Mouse (Mus musculus) CH12.LX (cell line): Measurements from ENCODE around the gene Rbm4b. TPM values are rescaled to one million over a fixed set of nuclear protein-coding genes. Genes with fewer than 3 reads are reported as not detected.

Experiments used
- DNase-seq: peaks from one replicate; pipeline ENCODE4 v3.0.0-alpha.2; 2013; ENCODE audit errors: extremely low read depth
- H3K27ac ChIP-seq: 2 replicates; pipeline ENCODE4 v1.5.1; 2012; ENCODE audit warnings: low read depth, mild to moderate bottlenecking, control low read depth, moderate library complexity; ENCODE audit not compliant: insufficient read depth
- H3K27me3 ChIP-seq: replicated peaks from 2 replicates; pipeline ENCODE3; 2012; ENCODE audit warnings: inconsistent platforms
- H3K36me3 ChIP-seq, 2 experiments: replicated peaks in 1 of 2; 2 replicates each; pipeline versions ENCODE3 to v1.6.1; 2012; ENCODE audit warnings: inconsistent platforms in 1 of 2, low read length in 1 of 2, mild to moderate bottlenecking in 1 of 2, mixed read lengths in 1 of 2, moderate library complexity in 1 of 2; ENCODE audit not compliant: control insufficient read depth in 1 of 2, insufficient read depth in 1 of 2
- H3K4me1 ChIP-seq, 2 experiments: 2 replicates each; pipeline ENCODE4 v1.6.1; 2012; ENCODE audit warnings: inconsistent platforms in 1 of 2, moderate library complexity in 1 of 2; ENCODE audit not compliant: insufficient read depth in 2 of 2, control insufficient read depth in 1 of 2
- H3K4me2 ChIP-seq: 2 replicates; pipeline ENCODE4 v1.6.1; 2012; ENCODE audit warnings: low read depth, mild to moderate bottlenecking, control low read depth; ENCODE audit not compliant: poor library complexity, insufficient read depth, severe bottlenecking
- H3K4me3 ChIP-seq, 3 experiments: fragments of 150-350 bp in 1 of 3; sonication (generic) in 1 of 3; replicated peaks in 1 of 3; 2 replicates each; pipeline versions ENCODE3 to v1.5.1; 2011 to 2012; ENCODE audit warnings: low read depth in 2 of 3, low read length in 2 of 3, mild to moderate bottlenecking in 2 of 3, moderate library complexity in 2 of 3, control low read depth in 1 of 3, improper control_type of control experiment in 1 of 3, inconsistent platforms in 1 of 3, mixed read lengths in 1 of 3; ENCODE audit not compliant: poor library complexity in 1 of 3
- H3K79me2 ChIP-seq: replicated peaks from 2 replicates; pipeline ENCODE4 v1.6.1; 2012; ENCODE audit warnings: mild to moderate bottlenecking, moderate library complexity; ENCODE audit not compliant: control insufficient read depth, poor library complexity, insufficient read depth, severe bottlenecking; ENCODE audit errors: extremely low read depth
- H3K9ac ChIP-seq: 2 replicates; pipeline ENCODE4 v1.6.1; 2012; ENCODE audit warnings: low read depth, mild to moderate bottlenecking, control low read depth, moderate library complexity; ENCODE audit not compliant: insufficient read depth
- H3K9me3 ChIP-seq: replicated peaks from 2 replicates; pipeline ENCODE3; 2012; ENCODE audit warnings: low read length, inconsistent platforms, mixed read lengths
- CHD2 ChIP-seq: IDR thresholded peaks from 2 replicates; pipeline ENCODE4 v1.6.1; 2011; ENCODE audit warnings: low read length, improper control_type of control experiment
- CTCF ChIP-seq, 2 experiments: IDR thresholded peaks in 1 of 2; conservative IDR thresholded peaks in 1 of 2; 2 replicates each; pipeline ENCODE4 v1.5.1; 2011 to 2012; ENCODE audit warnings: low read depth in 2 of 2, low read length in 2 of 2, improper control_type of control experiment in 1 of 2, inconsistent platforms in 1 of 2, mild to moderate bottlenecking in 1 of 2, moderate library complexity in 1 of 2
- E2F4 ChIP-seq: IDR thresholded peaks from 2 replicates; pipeline ENCODE4 v1.6.1; 2011; ENCODE audit warnings: low read depth, low read length, improper control_type of control experiment; ENCODE audit not compliant: insufficient replicate concordance
- EP300 ChIP-seq: IDR thresholded peaks from 2 replicates; pipeline ENCODE4 v1.6.1; 2011; ENCODE audit warnings: low read length, improper control_type of control experiment
- ETS1 ChIP-seq: conservative IDR thresholded peaks from 2 replicates; pipeline ENCODE4 v1.6.1; 2012; ENCODE audit warnings: low read depth, mild to moderate bottlenecking, inconsistent platforms, low read length, improper control_type of control experiment, moderate library complexity
- GABPA ChIP-seq: IDR thresholded peaks from 2 replicates; pipeline ENCODE4 v1.6.1; 2012; ENCODE audit warnings: low read depth, low read length, improper control_type of control experiment, inconsistent platforms; ENCODE audit not compliant: insufficient replicate concordance
- HCFC1 ChIP-seq: IDR thresholded peaks from 2 replicates; pipeline ENCODE4 v1.6.1; 2012; ENCODE audit warnings: low read depth, mild to moderate bottlenecking, inconsistent platforms, low read length, improper control_type of control experiment
- IRF4 ChIP-seq: IDR thresholded peaks from 2 replicates; pipeline ENCODE4 v1.6.1; 2014; ENCODE audit warnings: low read depth, mild to moderate bottlenecking, inconsistent platforms, low read length, improper control_type of control experiment
- KAT2A ChIP-seq: IDR thresholded peaks from 2 replicates; pipeline ENCODE4 v1.6.1; 2012; ENCODE audit warnings: low read length, improper control_type of control experiment, inconsistent platforms; ENCODE audit not compliant: insufficient replicate concordance
- MAFK ChIP-seq: IDR thresholded peaks from 2 replicates; pipeline ENCODE4 v1.6.1; 2011; ENCODE audit warnings: low read length, improper control_type of control experiment; ENCODE audit not compliant: insufficient replicate concordance
- MAX ChIP-seq: IDR thresholded peaks from 2 replicates; pipeline ENCODE4 v1.6.1; 2011; ENCODE audit warnings: low read length, improper control_type of control experiment
- MEF2A ChIP-seq: IDR thresholded peaks from 2 replicates; pipeline ENCODE4 v1.6.1; 2014; ENCODE audit warnings: low read depth, mild to moderate bottlenecking, inconsistent platforms, low read length, improper control_type of control experiment, borderline replicate concordance
- MXI1 ChIP-seq: IDR thresholded peaks from 2 replicates; pipeline ENCODE4 v1.6.1; 2011; ENCODE audit warnings: mild to moderate bottlenecking, low read depth, low read length, improper control_type of control experiment
- MYC ChIP-seq: IDR thresholded peaks from 2 replicates; pipeline ENCODE4 v1.6.1; 2011; ENCODE audit warnings: low read depth, mild to moderate bottlenecking, improper control_type of control experiment, low read length
- PAX5 ChIP-seq: IDR thresholded peaks from 2 replicates; pipeline ENCODE4 v1.6.1; 2012; ENCODE audit warnings: low read length, inconsistent platforms, mixed read lengths
- POLR2A ChIP-seq: IDR thresholded peaks from 2 replicates; pipeline ENCODE4 v1.6.1; 2011; ENCODE audit warnings: low read depth, mild to moderate bottlenecking, improper control_type of control experiment, low read length
- POLR2AphosphoS2 ChIP-seq: IDR thresholded peaks from 2 replicates; pipeline ENCODE4 v1.6.1; 2011; ENCODE audit warnings: low read depth, low read length, improper control_type of control experiment
- RAD21 ChIP-seq: IDR thresholded peaks from 2 replicates; pipeline ENCODE4 v1.6.1; 2011; ENCODE audit warnings: low read depth, mild to moderate bottlenecking, low read length, improper control_type of control experiment, moderate library complexity
- RCOR1 ChIP-seq: conservative IDR thresholded peaks from 2 replicates; pipeline ENCODE4 v1.6.1; 2012; ENCODE audit warnings: low read depth, mild to moderate bottlenecking, inconsistent platforms, low read length, improper control_type of control experiment
- SIN3A ChIP-seq: IDR thresholded peaks from 2 replicates; pipeline ENCODE4 v1.6.1; 2012; ENCODE audit warnings: low read length, improper control_type of control experiment, inconsistent platforms
- SMC3 ChIP-seq: IDR thresholded peaks from 2 replicates; pipeline ENCODE4 v1.6.1; 2011; ENCODE audit warnings: low read depth, low read length, improper control_type of control experiment
- TCF12 ChIP-seq: IDR thresholded peaks from 2 replicates; pipeline ENCODE4 v1.6.1; 2014; ENCODE audit warnings: low read depth, mild to moderate bottlenecking, inconsistent platforms, low read length, improper control_type of control experiment
- USF1 ChIP-seq: IDR thresholded peaks from 2 replicates; pipeline ENCODE4 v1.6.1; 2014; ENCODE audit warnings: low read depth, mild to moderate bottlenecking, inconsistent platforms, low read length, improper control_type of control experiment
- USF2 ChIP-seq: conservative IDR thresholded peaks from 2 replicates; pipeline ENCODE4 v1.6.1; 2011; ENCODE audit warnings: low read depth, low read length, improper control_type of control experiment
- ZC3H11A ChIP-seq: IDR thresholded peaks from 2 replicates; pipeline ENCODE4 v1.6.1; 2012; ENCODE audit warnings: low read depth, mild to moderate bottlenecking, inconsistent platforms, low read length, improper control_type of control experiment
- ZKSCAN1 ChIP-seq: IDR thresholded peaks from 2 replicates; pipeline ENCODE4 v1.6.1; 2012; ENCODE audit warnings: low read depth, inconsistent platforms, low read length, improper control_type of control experiment, borderline replicate concordance
- ZMIZ1 ChIP-seq: IDR thresholded peaks from 2 replicates; pipeline ENCODE4 v1.6.1; 2012; ENCODE audit warnings: low read depth, mild to moderate bottlenecking, inconsistent platforms, low read length, improper control_type of control experiment
- ZNF384 ChIP-seq: IDR thresholded peaks from 2 replicates; pipeline ENCODE4 v1.6.1; 2012; ENCODE audit warnings: low read depth, low read length, improper control_type of control experiment, inconsistent platforms
- dilution Hi-C: fragments of 300-500 bp; cut with MboI; formaldehyde crosslinking; loops from 2 replicates; pipeline ENCODE4 v1.14.3; 2020; ENCODE audit warnings: low sequenced_read_pairs; ENCODE audit not compliant: extremely low pct_unique_long_range_greater_than_20kb, extremely low pct_ligation_motif_present
- in situ Hi-C: fragments of 300-500 bp; cut with MboI; formaldehyde crosslinking; loops from 3 replicates; pipeline ENCODE4 v1.14.3; 2019; ENCODE audit warnings: low sequenced_read_pairs, low pct_ligation_motif_present, low pct_unique_long_range_greater_than_20kb, mixed read lengths
- polyA plus RNA-seq: library from polyadenylated mRNA; unstranded; fragments of >175 nt; gene quantifications from 2 replicates; pipeline ENCODE4 v1.2.1, GENCODE M21; 2012; ENCODE audit warnings: low read depth; ENCODE audit not compliant: insufficient read length
- total RNA-seq, 2 experiments: library from RNA; depleted of rRNA; stranded (reverse); fragments of 300-350 nt in 1 of 2; fragments of >200 nt in 1 of 2; gene quantifications; 2 replicates each; pipeline ENCODE4 v1.2.3; 2012 to 2014

The Rbm4b gene
- total and polyA plus RNA-seq, 3 experiments: 7.0 to 13.8 (median 11.1) TPM

- Histone ChIP-seq H3K27ac (no peak overlapping the region), H3K9me3 (no peaks in the 10 kb centered on the region), H3K27me3 (no peaks in the 10 kb centered on the region), H3K36me3 (peaks cover 43 to 74% of the 10 kb centered on the region in 2 experiments), H3K9ac (no peak overlapping the region), H3K79me2 (peaks cover 94% of the 10 kb centered on the region), H3K4me3 (no peak overlapping the region), H3K4me2 (no peak overlapping the region), H3K4me1 (peaks cover 6 to 16% of the 10 kb centered on the region in 2 experiments; a peak in 3 of 4 replicates)
- dilution Hi-C loops (no loop called here), in situ Hi-C loops (no loop called here)
- TF ChIP-seq E2F4 (no peak), HCFC1 (no peak), GABPA (no peak), MEF2A (no peak), RAD21 (no peak), PAX5 (no peak), ZMIZ1 (no peak), POLR2AphosphoS2 (no peak), POLR2A (no peak), MYC (no peak), ETS1 (no peak), KAT2A (no peak), ZKSCAN1 (no peak), IRF4 (no peak), CTCF (conservative IDR thresholded peaks at IDR 0.05 in 1 of 2, IDR thresholded peaks at IDR 0.05 in 1 of 2; ENCODE audit: low read depth in 2 of 2, low read length in 2 of 2) (no peak), ZC3H11A (no peak), MAX (no peak), MAFK (no peak), CHD2 (no peak)
- no peak for DNase-seq
Observed at GRCm38 (mm10) chr19:4799083-4799482, 42.8 kb downstream of the Rbm4b start.

GRCm38 (mm10) chr19:4802691-4803091, 46.4 kb downstream of the Rbm4b start:
- Histone ChIP-seq H3K9ac (no peak overlapping the region), H3K9me3 (no peaks in the 10 kb centered on the region), H3K4me2 (no peak overlapping the region), H3K79me2 (peaks cover 99% of the 10 kb centered on the region), H3K36me3 (peaks cover 43 to 86% of the 10 kb centered on the region in 2 experiments), H3K4me3 (no peak overlapping the region), H3K27ac (no peak overlapping the region), H3K27me3 (no peaks in the 10 kb centered on the region)
- in situ Hi-C loops (no loop called here), dilution Hi-C loops (no loop called here)
- no peak for DNase-seq
- TF ChIP-seq ZNF384 (no peak), IRF4 (no peak), SMC3 (no peak), EP300 (no peak), RCOR1 (no peak), USF1 (no peak), SIN3A (no peak), POLR2A (no peak), ZC3H11A (no peak), MXI1 (no peak), HCFC1 (no peak), TCF12 (no peak), GABPA (no peak), ZKSCAN1 (no peak), USF2 (no peak), ETS1 (no peak), MYC (no peak), MEF2A (no peak)
- TF ChIP-seq, all 38 proteins: peak for 0
- H3K4me1 ChIP-seq: peaks cover 2 to 31% of the 10 kb centered on the region in 2 experiments; a peak in 3 of 4 replicates
